Mouse (Mus musculus) kidney, embryonic 16.5 days (tissue): ENCODE results near the gene Krt84. TPM values are rescaled to one million over a fixed set of nuclear protein-coding genes. Genes with fewer than 3 reads are reported as not detected.
A peak's percentile ranks its signal among the peaks of the same experiment; 100 is the strongest.

Experiments used
- ATAC-seq: fragments of 200-750 bp; cut with Nextera tagmentation; 2 replicates; pipeline ENCODE4 v1.8.0; 2017; ENCODE audit warnings: moderate TSS enrichment; ENCODE audit not compliant: low FRiP score, low TSS enrichment
- H3K27ac ChIP-seq: fragments of 300-500 bp; sonication (generic); 2 replicates; pipeline ENCODE4 v1.5.1; 2014; ENCODE audit warnings: low read length
- H3K27me3 ChIP-seq: fragments of 300-500 bp; sonication (generic); 2 replicates; pipeline ENCODE4 v1.6.1; 2014; ENCODE audit warnings: low read length, control low read depth, mixed read lengths; ENCODE audit not compliant: insufficient read depth
- H3K36me3 ChIP-seq: fragments of 300-500 bp; sonication (generic); 2 replicates; pipeline ENCODE4 v1.6.1; 2014; ENCODE audit warnings: low read length, control low read depth, mixed read lengths; ENCODE audit not compliant: insufficient read depth
- H3K4me1 ChIP-seq: fragments of 300-500 bp; sonication (generic); 2 replicates; pipeline ENCODE4 v1.6.1; 2014; ENCODE audit warnings: low read length, control low read depth, mixed read lengths; ENCODE audit not compliant: insufficient read depth
- H3K4me2 ChIP-seq: fragments of 300-500 bp; sonication (generic); replicated peaks from 2 replicates; pipeline ENCODE4 v1.6.1; 2014; ENCODE audit warnings: low read depth, low read length
- H3K4me3 ChIP-seq: fragments of 300-500 bp; sonication (generic); 2 replicates; pipeline ENCODE4 v1.5.1; 2014; ENCODE audit warnings: mild to moderate bottlenecking, low read length
- H3K9ac ChIP-seq: fragments of 300-500 bp; sonication (generic); replicated peaks from 2 replicates; pipeline ENCODE4 v1.6.1; 2014; ENCODE audit warnings: low read length
- H3K9me3 ChIP-seq: fragments of 300-500 bp; sonication (generic); 2 replicates; pipeline ENCODE4 v1.6.1; 2016; ENCODE audit warnings: low read length, control low read depth
- WGBS: fragments of 180-500 bp; shearing (Covaris S2); extraction: QIAGEN DNeasy Blood & Tissue Kit; methylation state at CpG from one replicate; pipeline ENCODE4 v1.1.7; 2014; 5-methylcytosine and 5-hydroxymethylcytosine counted together
- polyA plus RNA-seq: library from polyadenylated mRNA; unstranded; fragments of >200 nt; fragmentation: Nextera tagmentation; extraction: Ambion mirVana; gene quantifications from 2 replicates; pipeline ENCODE4 v1.2.1, GENCODE M21; 2015

Krt84 gene
- not detected in 2 replicates for polyA plus RNA-seq

- Histone ChIP-seq H3K27me3 (no peaks in the 10 kb centered on the region), H3K9ac (no peak within 1 kb of the TSS), H3K4me2 (no peak within 1 kb of the TSS), H3K4me3 (no peak within 1 kb of the TSS), H3K27ac (no peak within 1 kb of the TSS), H3K36me3 (no peaks in the 10 kb centered on the region), H3K4me1 (peaks cover 9% of the 10 kb centered on the region; the same call in 1 of the 2 replicates), H3K9me3 (no peaks in the 10 kb centered on the region)
- WGBS = 63% methylated on average over 7 of the region's 7 CpGs
- ATAC-seq = no peak
These were observed at the start of gene Krt84 for GRCm38 (mm10) chr15:101532720-101533119. Gene Krt84 (minus strand): TSS chr15:101532820.

GRCm38 (mm10) chr15:101581701-101582100 lies 49.1 kb upstream of the Krt84 start:
- ATAC-seq = no peak
- H3K27me3 ChIP-seq = no peaks in the 10 kb centered on the region
- WGBS = 73% methylated on average over 3 of the region's 3 CpGs

GRCm38 (mm10) chr15:101575506-101575905 lies 42.9 kb upstream of the Krt84 start:
- 78% methylated on average over 5 of the region's 5 CpGs for WGBS
- Histone ChIP-seq H3K27ac (no peak overlapping the region), H3K9ac (no peak overlapping the region), H3K4me2 (no peak overlapping the region), H3K27me3 (no peaks in the 10 kb centered on the region), H3K36me3 (no peaks in the 10 kb centered on the region), H3K9me3 (no peaks in the 10 kb centered on the region), H3K4me3 (no peak overlapping the region), H3K4me1 (peaks cover 12% of the 10 kb centered on the region)
- no peak for ATAC-seq

More at GRCm38 (mm10) chr15:101581701-101582100, 49.1 kb upstream of the Krt84 start:
- no peaks in the 10 kb centered on the region for H3K36me3 ChIP-seq
- H3K4me2 ChIP-seq = no peak overlapping the region
- no peak overlapping the region for H3K4me3 ChIP-seq
- no peak overlapping the region for H3K27ac ChIP-seq
- H3K9me3 ChIP-seq = no peaks in the 10 kb centered on the region
- H3K9ac ChIP-seq = no peak overlapping the region
- no peaks in the 10 kb centered on the region for H3K4me1 ChIP-seq

- no peak within 1 kb of the TSS for H3K27ac ChIP-seq
- H3K27me3 ChIP-seq = no peaks in the 10 kb centered on the region
- 38% methylated on average over 15 of the region's 15 CpGs for WGBS
- H3K4me1 ChIP-seq = peaks cover 12% of the 10 kb centered on the region
- peak within 1 kb of the TSS; percentile 15; the same call in 1 of the 2 replicates for H3K4me2 ChIP-seq
- peak; percentile 61 for ATAC-seq
- H3K4me3 ChIP-seq = no peak within 1 kb of the TSS
- H3K9me3 ChIP-seq = no peaks in the 10 kb centered on the region
- H3K36me3 ChIP-seq = no peaks in the 10 kb centered on the region
- H3K9ac ChIP-seq = no peak within 1 kb of the TSS
These were observed 41.3 kb upstream of the Krt84 start, which contains the start of gene Krt75 for GRCm38 (mm10) chr15:101573796-101574345. Gene Krt75 (minus strand): TSS chr15:101573904.

GRCm38 (mm10) chr15:101567780-101568179 lies 35.2 kb upstream of the Krt84 start:
- no peak for ATAC-seq
- no peaks in the 10 kb centered on the region for H3K4me1 ChIP-seq
- no peak overlapping the region for H3K4me3 ChIP-seq
- no peaks in the 10 kb centered on the region for H3K9me3 ChIP-seq
- H3K4me2 ChIP-seq = no peak overlapping the region
- no peaks in the 10 kb centered on the region for H3K36me3 ChIP-seq
- H3K27me3 ChIP-seq = no peaks in the 10 kb centered on the region
- no peak overlapping the region for H3K27ac ChIP-seq
- H3K9ac ChIP-seq = no peak overlapping the region
- WGBS = 53% methylated on average over 7 of the region's 7 CpGs

- H3K27ac ChIP-seq = no peak within 1 kb of the TSS
- H3K4me1 ChIP-seq = peaks cover 7% of the 10 kb centered on the region
- H3K4me2 ChIP-seq = no peak within 1 kb of the TSS
- no peak within 1 kb of the TSS for H3K4me3 ChIP-seq
- H3K9ac ChIP-seq = no peak within 1 kb of the TSS
- no peak for ATAC-seq
- WGBS = 65% methylated on average over 5 of the region's 5 CpGs
- H3K27me3 ChIP-seq = no peaks in the 10 kb centered on the region
- H3K9me3 ChIP-seq = no peaks in the 10 kb centered on the region
- no peaks in the 10 kb centered on the region for H3K36me3 ChIP-seq
These were observed 30.2 kb upstream of the Krt84 start, which contains the start of gene Krt90 for GRCm38 (mm10) chr15:101562850-101563249. Gene Krt90 (minus strand): TSS chr15:101562950.

GRCm38 (mm10) chr15:101558034-101558646 lies 25.5 kb upstream of the Krt84 start:
- peak; percentile 66; the same call in 1 of the 2 replicates for ATAC-seq
- Histone ChIP-seq H3K36me3 (no peaks in the 10 kb centered on the region), H3K4me1 (peaks cover 7% of the 10 kb centered on the region), H3K9me3 (no peaks in the 10 kb centered on the region), H3K9ac (no peak overlapping the region), H3K27me3 (no peaks in the 10 kb centered on the region; the same call in 1 of the 2 replicates), H3K27ac (no peak overlapping the region), H3K4me2 (no peak overlapping the region), H3K4me3 (no peak overlapping the region)
- WGBS = 5% methylated on average over 7 of the region's 7 CpGs

GRCm38 (mm10) chr15:101553169-101553568 lies 20.5 kb upstream of the Krt84 start:
- Histone ChIP-seq H3K4me1 (peaks cover 6% of the 10 kb centered on the region), H3K4me2 (peak overlapping the region; percentile 1), H3K27ac (no peak overlapping the region), H3K27me3 (peaks cover 17% of the 10 kb centered on the region; the same call in 1 of the 2 replicates), H3K36me3 (no peaks in the 10 kb centered on the region), H3K9me3 (no peaks in the 10 kb centered on the region), H3K9ac (no peak overlapping the region), H3K4me3 (no peak overlapping the region)
- peak; percentile 84 for ATAC-seq
- under 1% methylated on average over 11 of the region's 11 CpGs for WGBS

GRCm38 (mm10) chr15:101552188-101552587 lies 19.6 kb upstream of the Krt84 start:
- H3K9ac ChIP-seq = no peak overlapping the region
- H3K4me3 ChIP-seq = no peak overlapping the region
- H3K4me1 ChIP-seq = 0 out of 2 replicates have a peak, but pooled peaks cover 3% of the 10 kb centered on the region
- no peak overlapping the region for H3K27ac ChIP-seq
- no peaks in the 10 kb centered on the region for H3K9me3 ChIP-seq
- H3K4me2 ChIP-seq = no peak overlapping the region
- WGBS = 46% methylated on average over 8 of the region's 8 CpGs
- no peak for ATAC-seq
- peaks cover 17% of the 10 kb centered on the region; the same call in 1 of the 2 replicates for H3K27me3 ChIP-seq
- H3K36me3 ChIP-seq = no peaks in the 10 kb centered on the region

GRCm38 (mm10) chr15:101550567-101550966 lies 17.9 kb upstream of the Krt84 start, which contains the start of gene Krt82:
Gene Krt82 (minus strand): TSS chr15:101550667.
- ATAC-seq = no peak
- no peak within 1 kb of the TSS for H3K27ac ChIP-seq
- H3K4me1 ChIP-seq = 0 out of 2 replicates have a peak, but pooled peaks cover 3% of the 10 kb centered on the region
- H3K9ac ChIP-seq = no peak within 1 kb of the TSS
- no peaks in the 10 kb centered on the region for H3K36me3 ChIP-seq
- 59% methylated on average over 7 of the region's 7 CpGs for WGBS
- no peak within 1 kb of the TSS for H3K4me2 ChIP-seq
- H3K27me3 ChIP-seq = peaks cover 17% of the 10 kb centered on the region; the same call in 1 of the 2 replicates
- no peak within 1 kb of the TSS for H3K4me3 ChIP-seq
- no peaks in the 10 kb centered on the region for H3K9me3 ChIP-seq
